Mouse (Mus musculus): Measurements from ENCODE around the gene Bmp7. TPM values are rescaled to one million over a fixed set of nuclear protein-coding genes. Genes with fewer than 3 reads are reported as not detected.
A peak's percentile ranks its signal among the peaks of the same experiment; 100 is the strongest.

The Bmp7 gene
- polyA plus RNA-seq (2015; fragmentation: Nextera tagmentation; extraction: Ambion mirVana) = 1.1 and 1.7 TPM in 2 replicates

DNA sequence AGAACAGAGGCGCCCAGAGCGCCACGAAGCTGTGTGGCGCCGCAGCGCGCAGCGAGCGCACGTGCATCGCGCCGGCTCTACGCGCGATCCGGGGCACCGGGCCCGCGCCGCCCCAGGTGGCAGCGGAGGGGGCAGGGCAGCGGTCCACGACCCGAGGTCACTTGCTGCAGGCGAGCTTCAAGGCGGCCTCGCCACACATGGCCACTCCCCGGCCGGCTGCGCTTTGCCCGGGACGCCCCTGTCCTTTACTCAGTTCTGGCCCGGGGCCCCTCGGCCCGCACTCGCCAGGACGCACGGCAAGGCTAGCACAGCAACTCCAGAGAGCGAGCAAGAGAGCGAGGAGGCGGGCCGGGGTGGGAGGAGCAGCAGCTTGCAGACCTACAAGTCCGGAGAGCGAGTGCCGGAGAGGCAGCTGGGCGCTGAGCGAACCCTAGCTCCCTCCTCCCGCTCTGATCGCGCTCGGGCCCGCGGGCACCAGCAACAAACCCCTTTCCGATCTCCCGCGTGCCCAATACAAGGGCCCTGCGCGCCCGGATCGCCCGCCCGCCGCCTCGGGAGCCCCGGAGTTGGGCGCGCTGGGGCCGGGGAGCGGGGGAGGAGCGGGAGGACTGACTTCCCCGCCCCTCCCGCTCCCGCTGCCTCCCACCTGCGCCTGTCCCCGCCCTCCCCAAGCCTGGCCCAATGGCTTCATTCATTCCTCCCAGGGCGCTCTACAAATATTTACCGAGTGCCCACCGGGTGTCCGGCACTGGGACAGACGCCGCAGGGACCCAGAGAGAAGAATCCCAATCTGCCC, at the start of gene Bmp7:
Bmp7 (minus strand) TSS at position 319 of the 796 bp plus-strand sequence.
- peak within 1 kb of the TSS; percentile 95 for H3K4me2 ChIP-seq (replicated peaks; ENCODE audit: low read depth, low read length)
- WGBS = 2% methylated on average over 63 of the region's 82 CpGs
- H3K4me1 ChIP-seq (ENCODE audit: insufficient read depth, low read depth, low read length) = peaks cover 11% of the 10 kb centered on the region; the same call in 1 of the 2 replicates
- peaks cover 24% of the 10 kb centered on the region for H3K27me3 ChIP-seq (replicated peaks; ENCODE audit: insufficient read depth, low read length)
- H3K36me3 ChIP-seq (ENCODE audit: insufficient read depth, low read length) = no peaks in the 10 kb centered on the region
- no peak within 1 kb of the TSS for H3K9ac ChIP-seq (replicated peaks; ENCODE audit: low read depth)
- no peak within 1 kb of the TSS for H3K27ac ChIP-seq (ENCODE audit: low read length)
- H3K4me3 ChIP-seq (ENCODE audit: low read depth, low read length) = peak within 1 kb of the TSS; percentile 49
- ATAC-seq = peak; percentile 80
- no peaks in the 10 kb centered on the region for H3K9me3 ChIP-seq (ENCODE audit: low read length)
- peak; percentile 77 for DNase-seq (ENCODE audit: low spot score)
- TF ChIP-seq EP300 (IDR thresholded peaks at IDR 0.05) (no peak), CTCF (IDR thresholded peaks at IDR 0.05) (no peak)

DNA sequence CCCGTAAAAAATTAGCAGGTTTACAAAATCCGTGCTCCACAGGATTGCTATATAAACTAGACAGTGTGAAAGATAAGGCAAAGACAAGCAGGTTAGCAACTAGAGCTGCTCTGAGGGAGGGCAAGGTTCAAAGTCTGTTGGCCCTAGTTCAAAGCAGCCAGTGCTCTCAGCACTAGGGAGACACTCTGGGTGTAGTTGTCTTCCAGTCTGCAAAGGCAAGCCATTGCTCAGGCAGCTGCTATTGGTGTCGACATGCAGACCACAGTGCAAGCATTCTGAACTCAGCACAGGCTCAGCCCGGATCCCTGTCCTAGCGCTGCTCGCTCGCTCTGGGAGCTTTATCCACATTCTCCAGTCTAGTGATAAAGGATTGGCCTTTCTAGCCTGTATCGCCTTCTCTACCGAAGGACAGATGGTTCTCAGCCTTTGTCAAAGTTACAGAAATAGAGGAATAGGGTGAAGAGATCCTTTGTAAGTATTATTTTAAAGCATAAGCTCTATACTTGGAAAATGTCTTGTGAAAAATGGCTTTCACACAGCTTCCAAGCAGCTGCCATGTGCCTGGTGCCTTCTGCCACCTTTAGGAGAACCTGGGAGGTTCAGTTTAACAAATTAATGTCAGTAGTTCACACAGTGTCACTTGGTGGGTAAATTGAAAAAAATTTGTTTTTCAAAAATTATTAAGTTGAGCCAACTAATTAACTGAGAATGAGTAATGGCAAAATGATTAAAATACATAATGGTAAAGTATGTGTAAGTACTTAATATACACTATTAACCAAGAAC, 42.8 kb upstream of the Bmp7 start:
- no peak for ATAC-seq
- WGBS = 44% methylated on average over 9 of the region's 9 CpGs
- no peak for DNase-seq (ENCODE audit: low spot score)

DNA sequence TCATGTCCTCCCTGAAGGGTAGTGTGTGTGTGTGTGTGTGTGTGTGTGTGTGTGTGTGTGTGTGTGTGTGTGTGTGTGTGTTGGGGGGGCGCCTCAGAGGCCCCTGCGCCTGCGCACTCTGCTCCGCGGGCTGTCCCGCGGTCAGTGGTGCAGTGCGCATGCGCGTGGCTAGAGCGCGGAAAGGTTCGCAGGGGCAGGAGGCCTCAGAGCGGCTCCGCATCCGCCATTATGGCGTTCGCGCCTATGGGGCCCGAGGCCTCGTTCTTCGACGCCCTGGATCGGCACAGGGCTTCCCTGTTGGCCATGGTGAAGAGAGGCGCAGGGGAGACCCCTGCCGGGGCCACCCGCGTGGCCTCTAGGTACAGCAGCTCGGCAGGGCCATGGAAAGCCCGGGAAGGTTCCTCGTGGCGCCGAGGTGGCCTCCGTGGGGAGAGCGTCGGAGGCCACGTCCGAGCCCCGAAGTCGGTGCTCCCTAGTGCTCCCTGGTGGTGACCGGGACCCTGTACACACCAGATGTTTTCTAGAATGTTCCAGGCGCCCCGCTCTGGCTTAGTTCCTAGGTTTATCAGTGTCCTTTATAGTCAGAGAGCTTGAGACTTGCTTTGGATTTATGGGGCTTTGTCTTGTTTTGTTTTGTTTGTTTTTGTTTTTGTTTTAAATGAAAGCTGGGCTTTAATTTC, 39.7 kb upstream of the Bmp7 start:
- TF ChIP-seq EP300 (IDR thresholded peaks at IDR 0.05) (no peak), CTCF (IDR thresholded peaks at IDR 0.05) (no peak)
- ATAC-seq (no peak), DNase-seq (ENCODE audit: low spot score) (no peak)
- Histone ChIP-seq H3K4me1 (ENCODE audit: insufficient read depth, low read depth, low read length) (no peaks in the 10 kb centered on the region), H3K4me3 (ENCODE audit: low read depth, low read length) (no peak overlapping the region), H3K9ac (replicated peaks; ENCODE audit: low read depth) (no peak overlapping the region), H3K27me3 (replicated peaks; ENCODE audit: insufficient read depth, low read length) (no peaks in the 10 kb centered on the region), H3K4me2 (replicated peaks; ENCODE audit: low read depth, low read length) (no peak overlapping the region), H3K9me3 (ENCODE audit: low read length) (no peaks in the 10 kb centered on the region), H3K36me3 (ENCODE audit: insufficient read depth, low read length) (no peaks in the 10 kb centered on the region), H3K27ac (ENCODE audit: low read length) (no peak overlapping the region)
- WGBS = 94% methylated on average over 39 of the region's 43 CpGs

More for the DNA sequence above, 42.8 kb upstream of the Bmp7 start:
- Histone ChIP-seq H3K27ac (ENCODE audit: low read length) (no peak overlapping the region), H3K4me1 (ENCODE audit: insufficient read depth, low read depth, low read length) (no peaks in the 10 kb centered on the region), H3K4me3 (ENCODE audit: low read depth, low read length) (no peak overlapping the region), H3K9me3 (ENCODE audit: low read length) (no peaks in the 10 kb centered on the region), H3K36me3 (ENCODE audit: insufficient read depth, low read length) (no peaks in the 10 kb centered on the region), H3K27me3 (replicated peaks; ENCODE audit: insufficient read depth, low read length) (no peaks in the 10 kb centered on the region), H3K9ac (replicated peaks; ENCODE audit: low read depth) (no peak overlapping the region), H3K4me2 (replicated peaks; ENCODE audit: low read depth, low read length) (no peak overlapping the region)
- TF ChIP-seq CTCF (IDR thresholded peaks at IDR 0.05) = peak; percentile 34
- TF ChIP-seq EP300 (IDR thresholded peaks at IDR 0.05) = no peak

- no peak overlapping the region for H3K9ac ChIP-seq (replicated peaks; ENCODE audit: low read depth)
- H3K4me3 ChIP-seq (ENCODE audit: low read depth, low read length) = no peak overlapping the region
- H3K4me1 ChIP-seq (ENCODE audit: insufficient read depth, low read depth, low read length) = no peaks in the 10 kb centered on the region
- DNase-seq (ENCODE audit: low spot score) (no peak), ATAC-seq (no peak; the same call in 1 of the 2 replicates)
- TF ChIP-seq EP300 (IDR thresholded peaks at IDR 0.05) (no peak), CTCF (IDR thresholded peaks at IDR 0.05) (no peak)
- H3K27ac ChIP-seq (ENCODE audit: low read length) = no peak overlapping the region
- 53% methylated on average over 4 of the region's 4 CpGs for WGBS
- no peak overlapping the region for H3K4me2 ChIP-seq (replicated peaks; ENCODE audit: low read depth, low read length)
- no peaks in the 10 kb centered on the region for H3K27me3 ChIP-seq (replicated peaks; ENCODE audit: insufficient read depth, low read length)
- no peaks in the 10 kb centered on the region for H3K9me3 ChIP-seq (ENCODE audit: low read length)
- no peaks in the 10 kb centered on the region for H3K36me3 ChIP-seq (ENCODE audit: insufficient read depth, low read length)
These were observed 38.1 kb upstream of the Bmp7 start for GRCm38 (mm10) chr2:172978131-172978633.

DNA sequence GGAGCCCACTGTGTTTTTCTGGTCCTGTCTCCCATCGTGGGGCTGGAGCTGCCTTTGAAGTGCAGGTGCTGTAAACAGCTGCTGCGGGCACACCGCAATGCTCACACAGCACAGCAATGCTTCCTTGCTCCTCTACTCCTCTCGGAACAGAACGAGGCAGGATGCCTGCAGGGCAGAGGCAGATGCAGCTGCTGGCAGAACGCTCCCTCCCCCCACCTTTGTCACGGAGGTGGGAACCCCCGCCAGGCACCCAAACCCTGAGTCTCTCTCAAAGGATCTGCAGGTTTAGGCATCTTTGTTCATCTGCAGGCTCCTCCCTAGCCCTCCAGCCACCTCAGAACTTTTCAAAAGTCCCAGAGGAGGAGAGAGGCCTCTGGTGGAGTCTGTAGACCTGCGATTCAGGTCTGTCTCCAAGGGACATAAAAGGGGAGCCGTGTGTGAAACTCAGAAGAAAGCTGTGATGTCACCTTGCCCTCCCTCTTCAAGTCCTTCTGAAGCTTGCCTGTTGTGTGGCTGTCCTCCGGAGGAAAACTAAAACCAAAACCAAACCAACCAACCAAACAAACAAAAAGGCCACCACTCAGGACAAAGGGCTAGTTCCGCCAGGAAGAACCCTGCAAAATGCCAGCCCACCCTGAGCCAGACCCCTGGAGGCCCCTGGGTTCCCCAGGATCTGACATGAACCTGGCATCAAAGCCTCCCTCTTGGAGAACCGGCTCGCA, 37.4 kb upstream of the Bmp7 start, which contains the start of gene Spo11:
Spo11 (plus strand) TSS at position 292 of the 722 bp plus-strand sequence.
- Histone ChIP-seq H3K4me3 (ENCODE audit: low read depth, low read length) (no peak within 1 kb of the TSS), H3K4me1 (ENCODE audit: insufficient read depth, low read depth, low read length) (no peaks in the 10 kb centered on the region), H3K9ac (replicated peaks; ENCODE audit: low read depth) (no peak within 1 kb of the TSS), H3K4me2 (replicated peaks; ENCODE audit: low read depth, low read length) (0 out of 2 replicates have a peak within 1 kb of the TSS, but pooled peaks have one; percentile 5), H3K36me3 (ENCODE audit: insufficient read depth, low read length) (no peaks in the 10 kb centered on the region), H3K9me3 (ENCODE audit: low read length) (no peaks in the 10 kb centered on the region), H3K27ac (ENCODE audit: low read length) (no peak within 1 kb of the TSS), H3K27me3 (replicated peaks; ENCODE audit: insufficient read depth, low read length) (no peaks in the 10 kb centered on the region)
- no peak for ATAC-seq
- 20% methylated on average over 14 of the region's 14 CpGs for WGBS
- no peak for DNase-seq (ENCODE audit: low spot score)
- TF ChIP-seq EP300 (IDR thresholded peaks at IDR 0.05) (no peak), CTCF (IDR thresholded peaks at IDR 0.05) (no peak)

All from lung, postnatal 0 days (tissue).